Mouse (Mus musculus) urinary bladder, adult 2 months (tissue): ENCODE measurements around the gene Spef2. TPM values are rescaled to one million over a fixed set of nuclear protein-coding genes. Genes with fewer than 3 reads are reported as not detected.

Experiments
- DNase-seq: peaks from one replicate; pipeline ENCODE4 v3.0.0; 2022; ENCODE audit warnings: low spot score
- polyA plus RNA-seq: library from polyadenylated mRNA; depleted of rRNA; stranded (reverse); fragments of >200 nt; gene quantifications from 2 replicates; pipeline ENCODE4 v1.2.3, GENCODE M21; 2012; rRNA removed

Gene Spef2
- polyA plus RNA-seq, 1 experiment: 0.18 TPM

DNA sequence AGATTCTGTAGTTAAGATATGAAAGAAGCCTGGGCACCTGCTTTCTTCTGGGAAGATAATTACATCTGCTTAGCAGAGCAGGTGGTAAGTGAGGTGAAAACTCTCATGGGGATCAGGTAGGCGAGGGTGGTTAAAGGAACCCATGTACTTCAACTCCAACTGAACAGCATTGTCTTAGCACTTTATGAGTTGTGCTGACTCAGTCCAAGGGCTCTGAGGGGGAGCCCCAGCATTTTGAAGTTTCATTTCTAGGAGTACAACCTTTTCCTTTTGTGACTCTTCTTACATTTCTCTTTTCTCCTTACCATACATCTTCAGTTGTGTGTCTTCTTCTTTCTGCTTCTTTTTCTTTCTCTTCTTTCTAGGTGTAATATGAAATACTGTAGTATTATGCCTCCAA is 213.5 kb downstream of the Spef2 start:
- no peak for DNase-seq

DNA sequence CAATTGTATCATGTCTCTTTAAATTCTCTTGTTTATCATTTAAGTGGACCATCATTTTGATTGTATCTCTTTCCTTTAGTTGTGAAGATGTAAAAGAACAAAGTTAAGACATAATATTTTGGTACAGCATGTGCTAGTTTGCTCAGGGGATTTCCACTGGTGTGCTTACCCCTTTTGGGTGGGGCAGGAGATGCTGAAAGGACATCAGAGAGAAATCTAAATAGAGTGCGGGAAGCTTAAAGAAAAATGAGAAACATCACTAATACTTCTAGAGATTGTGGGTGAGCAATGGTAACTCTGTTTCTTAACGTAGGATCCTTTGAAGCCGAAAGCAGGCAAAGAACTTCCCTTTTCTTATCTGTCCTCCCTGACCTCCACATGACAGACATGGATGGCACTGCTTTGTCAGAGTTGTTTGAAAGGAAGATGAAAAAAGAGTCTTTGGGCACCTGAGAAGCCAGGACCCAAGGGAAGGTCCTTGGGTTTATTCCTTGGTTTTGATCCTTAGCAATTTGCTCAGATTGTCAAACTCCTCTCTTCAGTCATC is 215.2 kb downstream of the Spef2 start:
- no peak for DNase-seq

DNA sequence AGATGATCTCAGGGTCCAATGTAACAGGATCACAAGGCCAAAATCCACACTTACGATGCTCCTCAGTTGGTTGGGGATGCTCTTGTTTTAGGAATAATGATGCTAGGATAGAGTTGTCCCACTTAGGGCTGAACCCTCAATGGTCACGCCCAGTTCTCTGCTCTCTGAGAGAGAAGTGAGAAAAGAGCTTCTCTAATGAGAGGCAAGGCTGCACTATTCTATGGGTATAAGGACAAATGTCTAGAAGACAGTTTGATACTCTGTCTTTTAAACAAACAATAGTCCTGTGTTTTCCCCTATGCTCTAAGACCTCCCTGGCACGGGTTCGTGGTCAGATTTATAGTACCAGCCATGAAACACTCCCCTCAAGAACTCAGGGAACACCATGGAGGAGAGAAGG is 218.6 kb downstream of the Spef2 start, which contains the start of gene Il7r:
Gene Il7r (minus strand): TSS at position 101 of the 400 bp plus-strand sequence.
- no peak for DNase-seq

DNA sequence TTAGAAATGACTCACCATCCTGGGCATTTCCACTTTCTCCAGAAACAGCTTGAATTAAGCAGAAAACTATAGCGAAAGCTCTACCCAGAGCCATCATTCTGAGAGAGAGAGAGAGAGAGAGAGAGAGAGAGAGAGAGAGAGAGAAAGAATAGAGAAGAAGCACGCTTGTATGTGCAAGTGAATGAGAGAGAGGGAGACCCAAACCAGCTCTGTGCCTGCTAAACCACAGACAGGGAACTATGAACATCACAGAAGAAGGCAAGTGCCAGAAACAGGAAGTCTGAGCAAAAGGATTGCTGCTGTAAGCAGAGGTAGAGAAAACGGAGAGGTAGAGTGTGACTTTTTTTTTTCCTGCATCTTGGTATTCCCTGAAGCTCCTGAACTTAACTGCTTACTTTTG is 219.0 kb downstream of the Spef2 start:
- no peak for DNase-seq

Other genes with a start within 250 kb of the Spef2 start
- gene Il7r, start 218.7 kb downstream of the Spef2 start, polyA plus RNA-seq: 0.65 and 1.3 TPM in 2 replicates